In the genomic region with DNA sequence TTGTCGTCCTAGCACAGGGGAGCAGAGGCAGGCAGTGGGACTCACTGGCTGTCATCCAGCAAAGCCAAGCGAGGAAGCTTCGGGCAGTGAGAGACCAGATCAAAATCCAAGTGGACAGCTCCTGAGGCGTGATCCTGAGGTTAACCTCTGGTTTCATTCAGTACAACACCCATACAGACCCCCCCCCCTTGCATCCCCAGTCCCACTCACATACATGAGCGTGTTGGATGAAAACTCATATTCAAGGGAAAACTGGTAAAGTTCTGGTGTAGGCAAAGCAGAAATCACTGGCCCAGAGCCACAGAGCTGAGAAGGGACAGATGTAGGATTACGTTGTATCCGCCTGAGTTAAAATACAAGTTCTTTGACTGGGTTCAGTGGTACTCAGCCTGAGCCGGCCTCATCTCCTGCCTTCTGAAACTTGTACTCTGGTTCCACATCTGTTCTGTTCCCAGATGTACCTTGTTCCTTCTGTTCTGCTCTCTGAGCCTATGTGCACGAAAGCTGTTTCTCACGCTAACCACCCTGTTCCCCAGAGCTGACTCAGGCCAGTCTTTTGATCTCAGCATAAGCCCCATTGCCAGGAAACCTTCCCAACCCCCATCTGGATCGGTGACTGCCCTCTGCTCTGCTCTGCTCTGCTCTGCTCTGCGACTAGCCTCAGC, we compare ENCODE assay signal across 9 mouse cellular contexts.
DNase-seq lines count a peak whose midpoint lies in the region; ATAC-seq and TF ChIP-seq lines count a peak whose summit lies in the region.
"Had no signal": no experiment of that assay in that cellular context is flagged by ENCODE, and none has a peak within 500 bp of the region (broad histone marks: within the 10 kb centered on the region; RNA-seq: fewer than 3 reads in every experiment).

No protein-coding gene starts in this region.

- no peak for ATAC-seq in liver, postnatal 0 days
- no peak for ATAC-seq in hindbrain, embryonic 13.5 days (ENCODE audit: low FRiP score)

- H3K27ac ChIP-seq in liver, postnatal 0 days (ENCODE audit: low read depth): no peak overlapping the region
- H3K27ac ChIP-seq in kidney, adult 2 months (ENCODE audit: insufficient read depth, low read depth, low read length): peak overlapping the region; percentile 45; the same call in 1 of the 2 replicates
- no peak overlapping the region for H3K27ac ChIP-seq in hindbrain, embryonic 13.5 days
- H3K27ac ChIP-seq: heart, embryonic 15.5 days had no signal

- no peak overlapping the region for H3K4me3 ChIP-seq in liver, postnatal 0 days (ENCODE audit: low read depth, low read length)
- H3K4me3 ChIP-seq in kidney, adult 2 months (ENCODE audit: insufficient read depth, low read depth, low read length): no peak overlapping the region
- no peak overlapping the region for H3K4me3 ChIP-seq in hindbrain, embryonic 13.5 days
- H3K4me3 ChIP-seq: heart, embryonic 15.5 days had no signal

- no peak overlapping the region for H3K9ac ChIP-seq in liver, postnatal 0 days (replicated peaks)
- H3K9ac ChIP-seq in hindbrain, embryonic 13.5 days: no peak overlapping the region
- H3K9ac ChIP-seq: heart, embryonic 15.5 days had no signal

- peak; percentile 13 for DNase-seq in liver
- no peak for DNase-seq in liver, postnatal 0 days
- peak; percentile 49 for DNase-seq in embryo, embryonic 11 days
- DNase-seq in kidney, adult 2 months: peak; percentile 82
- DNase-seq in lung, postnatal 36 days: peak; percentile 19
- no peak for DNase-seq in ovary, postnatal 10 days (ENCODE audit: low spot score)
- no peak for DNase-seq in frontal cortex, postnatal 10 days (ENCODE audit: low spot score in 2 of 2)

- no peaks in the 10 kb centered on the region for H3K36me3 ChIP-seq in liver, postnatal 0 days (replicated peaks; ENCODE audit: insufficient read depth, low read length)
- H3K36me3 ChIP-seq in kidney, adult 2 months (ENCODE audit: control insufficient read depth, insufficient read depth, low read length): no peaks in the 10 kb centered on the region
- no peaks in the 10 kb centered on the region for H3K36me3 ChIP-seq in hindbrain, embryonic 13.5 days
- H3K36me3 ChIP-seq: heart, embryonic 15.5 days had no signal

- no peaks in the 10 kb centered on the region for H3K9me3 ChIP-seq in liver, postnatal 0 days (ENCODE audit: low read length)
- no peaks in the 10 kb centered on the region; the same call in 1 of the 2 replicates for H3K9me3 ChIP-seq in hindbrain, embryonic 13.5 days
- H3K9me3 ChIP-seq: heart, embryonic 15.5 days had no signal

- TF ChIP-seq EP300 in liver, postnatal 0 days (IDR thresholded peaks at IDR 0.05; ENCODE audit: low read depth): no peak

- no peak overlapping the region for H3K4me2 ChIP-seq in liver, postnatal 0 days (ENCODE audit: low read depth, low read length)
- H3K4me2 ChIP-seq in hindbrain, embryonic 13.5 days: no peak overlapping the region
- H3K4me2 ChIP-seq: heart, embryonic 15.5 days had no signal

- H3K4me1 ChIP-seq in liver, postnatal 0 days (ENCODE audit: insufficient read depth): no peaks in the 10 kb centered on the region
- peaks cover 3% of the 10 kb centered on the region; the same call in 1 of the 2 replicates for H3K4me1 ChIP-seq in kidney, adult 2 months (ENCODE audit: control insufficient read depth, insufficient read depth, low read length)
- peaks cover 9% of the 10 kb centered on the region; the same call in 1 of the 2 replicates for H3K4me1 ChIP-seq in hindbrain, embryonic 13.5 days (replicated peaks)
- H3K4me1 ChIP-seq: heart, embryonic 15.5 days had no signal

- TF ChIP-seq POLR2A in kidney, adult 2 months (IDR thresholded peaks at IDR 0.05; ENCODE audit: low read depth, low read length): no peak

- H3K27me3 ChIP-seq in liver, postnatal 0 days (ENCODE audit: insufficient read depth, low read length): no peaks in the 10 kb centered on the region
- no peaks in the 10 kb centered on the region for H3K27me3 ChIP-seq in kidney, adult 2 months (replicated peaks; ENCODE audit: control insufficient read depth, insufficient read depth, low read length)
- H3K27me3 ChIP-seq in hindbrain, embryonic 13.5 days: no peaks in the 10 kb centered on the region
- H3K27me3 ChIP-seq: heart, embryonic 15.5 days had no signal

- 37% methylated on average over 12 of the region's 12 CpGs for WGBS in liver, postnatal 0 days (ENCODE audit: insufficient replicate concordance)
- 29% methylated on average over 12 of the region's 12 CpGs for WGBS in kidney, adult 2 months
- WGBS in hindbrain, embryonic 13.5 days: 34% methylated on average over 12 of the region's 12 CpGs

- TF ChIP-seq CTCF in liver, postnatal 0 days (IDR thresholded peaks at IDR 0.05; ENCODE audit: low read depth): no peak
- TF ChIP-seq CTCF in kidney, adult 2 months (conservative IDR thresholded peaks at IDR 0.05; ENCODE audit: insufficient read depth, insufficient read length, low read depth, low read length): no peak

Comparison
In these comparisons a context has a peak if more than half of its experiments do, and no peak if none do; other contexts are left out.
1. DNase-seq: peak in liver (single experiment), embryo, embryonic 11 days (single experiment), kidney, adult 2 months (single experiment) and lung, postnatal 36 days (single experiment); none in liver, postnatal 0 days (single experiment), ovary, postnatal 10 days (single experiment) and frontal cortex, postnatal 10 days (0 of 2).